Mouse (Mus musculus) MEL (cell line): ENCODE data around the gene Trp53bp1. TPM values are rescaled to one million over a fixed set of nuclear protein-coding genes. Genes with fewer than 3 reads are reported as not detected.

Experiments used
- DNase-seq: peaks from one replicate; pipeline ENCODE4 v3.0.0; 2011; ENCODE audit warnings: low read depth, low spot score
- H3K27ac ChIP-seq: 2 replicates; pipeline ENCODE4 v1.5.1; 2012; ENCODE audit warnings: low read depth, mild to moderate bottlenecking, control low read depth, low read length, moderate library complexity; ENCODE audit not compliant: control insufficient read depth
- H3K27me3 ChIP-seq, 2 experiments: fragments of 150-350 bp in 1 of 2; sonication (generic) in 1 of 2; 2 replicates each; pipeline ENCODE4 v1.6.1; 2012; ENCODE audit warnings: low read length in 2 of 2, mild to moderate bottlenecking in 2 of 2, improper control_type of control experiment in 1 of 2, moderate library complexity in 1 of 2; ENCODE audit not compliant: insufficient read depth in 2 of 2, control insufficient read depth in 1 of 2
- H3K36me3 ChIP-seq, 2 experiments: 2 replicates each; pipeline ENCODE4 v1.6.1; 2012 to 2014; ENCODE audit warnings: low read length in 2 of 2, improper control_type of control experiment in 1 of 2, inconsistent platforms in 1 of 2, mild to moderate bottlenecking in 1 of 2; ENCODE audit not compliant: insufficient read depth in 2 of 2, control insufficient read depth in 1 of 2
- H3K4me1 ChIP-seq, 2 experiments: fragments of 150-350 bp in 1 of 2; sonication (generic) in 1 of 2; 2 replicates each; pipeline ENCODE4 v1.6.1; 2012; ENCODE audit warnings: low read length in 2 of 2, improper control_type of control experiment in 1 of 2, mild to moderate bottlenecking in 1 of 2; ENCODE audit not compliant: insufficient read depth in 2 of 2, control insufficient read depth in 1 of 2
- H3K4me3 ChIP-seq, 2 experiments: fragments of 150-350 bp in 1 of 2; sonication (generic) in 1 of 2; 2 replicates each; pipeline ENCODE4 v1.5.1; 2012; ENCODE audit warnings: low read depth in 2 of 2, low read length in 2 of 2, mild to moderate bottlenecking in 2 of 2, moderate library complexity in 2 of 2, control low read depth in 1 of 2, improper control_type of control experiment in 1 of 2; ENCODE audit not compliant: control insufficient read depth in 1 of 2, insufficient read depth in 1 of 2
- H3K79me2 ChIP-seq: 2 replicates; pipeline ENCODE4 v1.6.1; 2012; ENCODE audit warnings: mild to moderate bottlenecking, low read length, moderate library complexity; ENCODE audit not compliant: control insufficient read depth, poor library complexity, insufficient read depth
- H3K9ac ChIP-seq: 2 replicates; pipeline ENCODE4 v1.6.1; 2012; ENCODE audit warnings: low read depth, mild to moderate bottlenecking, control low read depth, low read length, moderate library complexity; ENCODE audit not compliant: control insufficient read depth, poor library complexity, severe bottlenecking
- H3K9me3 ChIP-seq: fragments of 150-350 bp; sonication (generic); replicated peaks from 2 replicates; pipeline ENCODE4 v1.6.1; 2012; ENCODE audit warnings: mild to moderate bottlenecking, low read length, improper control_type of control experiment, moderate library complexity; ENCODE audit not compliant: insufficient read depth
- CHD1 ChIP-seq: IDR thresholded peaks from 2 replicates; pipeline ENCODE4 v1.6.1; 2012; ENCODE audit warnings: low read depth, mild to moderate bottlenecking, inconsistent platforms, low read length, improper control_type of control experiment
- CHD2 ChIP-seq: IDR thresholded peaks from 2 replicates; pipeline ENCODE4 v1.6.1; 2011; ENCODE audit warnings: low read length, improper control_type of control experiment
- CTCF ChIP-seq, 3 experiments: IDR thresholded peaks in 2 of 3; conservative IDR thresholded peaks in 1 of 3; 2 replicates each; pipeline ENCODE4 v1.5.1; 2011 to 2012; ENCODE audit warnings: low read length in 3 of 3, low read depth in 2 of 3, mild to moderate bottlenecking in 2 of 3, improper control_type of control experiment in 1 of 3, inconsistent platforms in 1 of 3, mixed read lengths in 1 of 3, moderate library complexity in 1 of 3; ENCODE audit not compliant: control insufficient read depth in 1 of 3, insufficient read depth in 1 of 3, poor library complexity in 1 of 3, severe bottlenecking in 1 of 3
- EP300 ChIP-seq, 2 experiments: IDR thresholded peaks; 2 replicates each; pipeline ENCODE4 v1.6.1; 2011; ENCODE audit warnings: improper control_type of control experiment in 2 of 2, low read length in 2 of 2, low read depth in 1 of 2, mild to moderate bottlenecking in 1 of 2
- ETS1 ChIP-seq: IDR thresholded peaks from 2 replicates; pipeline ENCODE4 v1.6.1; 2012; ENCODE audit warnings: low read depth, mild to moderate bottlenecking, inconsistent platforms, low read length, improper control_type of control experiment, moderate library complexity
- GABPA ChIP-seq: IDR thresholded peaks from 2 replicates; pipeline ENCODE4 v1.6.1; 2012; ENCODE audit warnings: low read depth, mild to moderate bottlenecking, inconsistent platforms, low read length, improper control_type of control experiment, moderate library complexity
- GATA1 ChIP-seq: IDR thresholded peaks from 2 replicates; pipeline ENCODE4 v1.6.1; 2011; ENCODE audit warnings: low read depth, low read length, improper control_type of control experiment
- HCFC1 ChIP-seq: IDR thresholded peaks from 2 replicates; pipeline ENCODE4 v1.6.1; 2012; ENCODE audit warnings: low read depth, mild to moderate bottlenecking, inconsistent platforms, low read length, improper control_type of control experiment, moderate library complexity
- JUND ChIP-seq: IDR thresholded peaks from 2 replicates; pipeline ENCODE4 v1.6.1; 2011; ENCODE audit warnings: low read depth, mild to moderate bottlenecking, improper control_type of control experiment, low read length
- MAFK ChIP-seq: IDR thresholded peaks from 2 replicates; pipeline ENCODE4 v1.6.1; 2011; ENCODE audit warnings: low read depth, mild to moderate bottlenecking, low read length, improper control_type of control experiment, borderline replicate concordance
- MAX ChIP-seq: IDR thresholded peaks from 2 replicates; pipeline ENCODE4 v1.6.1; 2011; ENCODE audit warnings: low read length, improper control_type of control experiment
- MAZ ChIP-seq: IDR thresholded peaks from 2 replicates; pipeline ENCODE4 v1.6.1; 2012; ENCODE audit warnings: low read depth, mild to moderate bottlenecking, inconsistent platforms, low read length, improper control_type of control experiment
- MEF2A ChIP-seq: IDR thresholded peaks from 2 replicates; pipeline ENCODE4 v1.6.1; 2014; ENCODE audit warnings: low read depth, mild to moderate bottlenecking, inconsistent platforms, low read length, improper control_type of control experiment; ENCODE audit not compliant: poor library complexity, insufficient replicate concordance, severe bottlenecking; ENCODE audit errors: extremely low read depth
- MXI1 ChIP-seq: IDR thresholded peaks from 2 replicates; pipeline ENCODE4 v1.6.1; 2011; ENCODE audit warnings: mild to moderate bottlenecking, low read depth, low read length, improper control_type of control experiment
- MYB ChIP-seq: IDR thresholded peaks from 2 replicates; pipeline ENCODE4 v1.6.1; 2011; ENCODE audit warnings: mild to moderate bottlenecking, low read depth, low read length, improper control_type of control experiment
- MYC ChIP-seq: IDR thresholded peaks from 2 replicates; pipeline ENCODE4 v1.6.1; 2011; ENCODE audit warnings: low read depth, mild to moderate bottlenecking, low read length, improper control_type of control experiment, moderate library complexity
- NELFE ChIP-seq: IDR thresholded peaks from 2 replicates; pipeline ENCODE4 v1.6.1; 2011; ENCODE audit warnings: low read depth, low read length, improper control_type of control experiment
- NRF1 ChIP-seq: IDR thresholded peaks from 2 replicates; pipeline ENCODE4 v1.6.1; 2014; ENCODE audit warnings: low read depth, mild to moderate bottlenecking, inconsistent platforms, low read length, improper control_type of control experiment, moderate library complexity; ENCODE audit not compliant: poor library complexity, insufficient read depth, severe bottlenecking
- POLR2A ChIP-seq, 2 experiments: IDR thresholded peaks; 2 replicates each; pipeline ENCODE4 v1.6.1; 2011 to 2012; ENCODE audit warnings: low read length in 2 of 2, mild to moderate bottlenecking in 2 of 2, control low read depth in 1 of 2, improper control_type of control experiment in 1 of 2, low read depth in 1 of 2, moderate library complexity in 1 of 2; ENCODE audit not compliant: control insufficient read depth in 1 of 2, insufficient read depth in 1 of 2, poor library complexity in 1 of 2
- POLR2AphosphoS2 ChIP-seq: IDR thresholded peaks from 2 replicates; pipeline ENCODE4 v1.6.1; 2011; ENCODE audit warnings: low read length, improper control_type of control experiment
- POLR2AphosphoS5 ChIP-seq: IDR thresholded peaks from 2 replicates; pipeline ENCODE4 v1.6.1; 2012; ENCODE audit warnings: low read depth, borderline replicate concordance, mild to moderate bottlenecking, inconsistent platforms, low read length, moderate library complexity, mixed read lengths
- RAD21 ChIP-seq: IDR thresholded peaks from 2 replicates; pipeline ENCODE4 v1.6.1; 2011; ENCODE audit warnings: mild to moderate bottlenecking, low read depth, low read length, improper control_type of control experiment
- RCOR1 ChIP-seq: IDR thresholded peaks from 2 replicates; pipeline ENCODE4 v1.6.1; 2012; ENCODE audit warnings: low read depth, mild to moderate bottlenecking, inconsistent platforms, low read length, improper control_type of control experiment
- SIN3A ChIP-seq: IDR thresholded peaks from 2 replicates; pipeline ENCODE4 v1.6.1; 2012; ENCODE audit warnings: low read length, improper control_type of control experiment, inconsistent platforms
- TCF12 ChIP-seq: IDR thresholded peaks from 2 replicates; pipeline ENCODE4 v1.6.1; 2014; ENCODE audit warnings: low read depth, mild to moderate bottlenecking, inconsistent platforms, low read length, improper control_type of control experiment, moderate library complexity
- UBTF ChIP-seq: IDR thresholded peaks from 2 replicates; pipeline ENCODE4 v1.6.1; 2012; ENCODE audit warnings: low read depth, mild to moderate bottlenecking, inconsistent platforms, low read length, improper control_type of control experiment, moderate library complexity, borderline replicate concordance; ENCODE audit not compliant: insufficient read depth
- ZC3H11A ChIP-seq: IDR thresholded peaks from 2 replicates; pipeline ENCODE4 v1.6.1; 2012; ENCODE audit warnings: low read depth, mild to moderate bottlenecking, inconsistent platforms, low read length, improper control_type of control experiment
- ZKSCAN1 ChIP-seq: IDR thresholded peaks from 2 replicates; pipeline ENCODE4 v1.6.1; 2012; ENCODE audit warnings: low read depth, mild to moderate bottlenecking, inconsistent platforms, low read length, improper control_type of control experiment, moderate library complexity
- ZNF384 ChIP-seq: IDR thresholded peaks from 2 replicates; pipeline ENCODE4 v1.6.1; 2012; ENCODE audit warnings: low read depth, mild to moderate bottlenecking, inconsistent platforms, low read length, improper control_type of control experiment
- polyA plus RNA-seq, 2 experiments: library from polyadenylated mRNA; stranded (reverse) in 1 of 2; unstranded in 1 of 2; fragments of >175 nt in 1 of 2; fragments of >200 nt in 1 of 2; gene quantifications; 2 replicates each; pipeline versions ENCODE4 v1.2.1 to v1.2.4; 2012; ENCODE audit warnings: low replicate concordance in 2 of 2, low read depth in 1 of 2; ENCODE audit not compliant: insufficient read length in 2 of 2, insufficient read depth in 1 of 2, missing spikeins in 1 of 2
- total RNA-seq: library from RNA; depleted of rRNA; stranded (reverse); fragments of 300-350 nt; gene quantifications from 2 replicates; pipeline ENCODE4 v1.2.3, GENCODE M21; 2012

Trp53bp1 gene
- total and polyA plus RNA-seq, 3 experiments: 13.4 to 160 (median 37.3) TPM

- peak; percentile 10 for DNase-seq
- peaks cover 0 to 3% of the 10 kb centered on the region in 2 experiments; a peak in 3 of 4 replicates for H3K36me3 ChIP-seq
- H3K27ac ChIP-seq: no peak overlapping the region
- 0 out of 4 replicates have a peak, but pooled peaks cover 0 to 6% of the 10 kb centered on the region in 2 experiments for H3K4me1 ChIP-seq
- H3K4me3 ChIP-seq: no peak overlapping the region
- no peaks in the 10 kb centered on the region for H3K27me3 ChIP-seq
- TF ChIP-seq GATA1: no peak
- TF ChIP-seq ZNF384: no peak
- no peak for TF ChIP-seq GABPA
- no peak for TF ChIP-seq JUND
- no peak for TF ChIP-seq ZC3H11A
- TF ChIP-seq UBTF: no peak
- TF ChIP-seq EP300 (IDR thresholded peaks at IDR 0.05; ENCODE audit: low read depth in 1 of 2, low read length in 2 of 2): no peak
- no peak for TF ChIP-seq SIN3A
- TF ChIP-seq POLR2AphosphoS2: no peak
- no peak for TF ChIP-seq MAZ
- TF ChIP-seq CHD1: no peak
- TF ChIP-seq NELFE: no peak
- no peak for TF ChIP-seq HCFC1
- no peak for TF ChIP-seq MXI1
- no peak for TF ChIP-seq CTCF (IDR thresholded peaks at IDR 0.05 in 2 of 3, conservative IDR thresholded peaks at IDR 0.05 in 1 of 3; ENCODE audit: control insufficient read depth in 1 of 3, insufficient read depth in 1 of 3, low read depth in 2 of 3, low read length in 3 of 3, poor library complexity in 1 of 3, severe bottlenecking in 1 of 3)
- no peak for TF ChIP-seq NRF1
- TF ChIP-seq TCF12: no peak
- TF ChIP-seq, all 39 proteins: peak for 0
- H3K79me2 ChIP-seq: no peaks in the 10 kb centered on the region
- no peak overlapping the region for H3K9ac ChIP-seq
- no peaks in the 10 kb centered on the region for H3K9me3 ChIP-seq
These were observed 35.6 kb downstream of the Trp53bp1 start for GRCm38 (mm10) chr2:121235460-121236072.

GRCm38 (mm10) chr2:121228135-121228534 is 43.1 kb downstream of the Trp53bp1 start:
- H3K79me2 ChIP-seq: no peaks in the 10 kb centered on the region
- no peak overlapping the region for H3K4me3 ChIP-seq
- H3K4me1 ChIP-seq: peaks cover 3 to 7% of the 10 kb centered on the region in 2 experiments; a peak in 2 of 4 replicates
- H3K9me3 ChIP-seq: no peaks in the 10 kb centered on the region
- peak; percentile 63 for DNase-seq
- H3K27me3 ChIP-seq: no peaks in the 10 kb centered on the region
- H3K36me3 ChIP-seq: peaks cover 5 to 10% of the 10 kb centered on the region in 2 experiments
- no peak overlapping the region for H3K27ac ChIP-seq
- H3K9ac ChIP-seq: no peak overlapping the region
- TF ChIP-seq MEF2A: no peak
- no peak for TF ChIP-seq ZC3H11A
- TF ChIP-seq RCOR1: peak; percentile 54; the same call in 1 of the 2 replicates
- TF ChIP-seq TCF12: peak; percentile 67
- TF ChIP-seq UBTF: no peak
- TF ChIP-seq POLR2A (IDR thresholded peaks at IDR 0.05; ENCODE audit: control insufficient read depth in 1 of 2, insufficient read depth in 1 of 2, low read depth in 1 of 2, low read length in 2 of 2, poor library complexity in 1 of 2): no peak
- no peak for TF ChIP-seq POLR2AphosphoS2
- TF ChIP-seq MAFK: no peak
- no peak for TF ChIP-seq ZNF384
- peak; percentile 69 to 79 for TF ChIP-seq EP300 (IDR thresholded peaks at IDR 0.05; ENCODE audit: low read depth in 1 of 2, low read length in 2 of 2)
- no peak for TF ChIP-seq MAZ
- peak; percentile 91 for TF ChIP-seq GATA1
- TF ChIP-seq JUND: no peak
- TF ChIP-seq ZKSCAN1: no peak
- TF ChIP-seq MYC: no peak
- no peak for TF ChIP-seq CHD2
- no peak for TF ChIP-seq HCFC1
- no peak for TF ChIP-seq POLR2AphosphoS5
- no peak for TF ChIP-seq MXI1
- TF ChIP-seq MAX: peak; percentile 69
- TF ChIP-seq ETS1: peak; percentile 47; the same call in 1 of the 2 replicates
- no peak; the same call in 1 of the 2 replicates for TF ChIP-seq SIN3A
- no peak for TF ChIP-seq RAD21
- no peak for TF ChIP-seq MYB
